Mouse (Mus musculus) kidney, postnatal 0 days (tissue): ENCODE results near the gene Aff1. TPM values are rescaled to one million over a fixed set of nuclear protein-coding genes. Genes with fewer than 3 reads are reported as not detected.

Experiments used
- ATAC-seq: fragments of 200-750 bp; cut with Nextera tagmentation; replicated peaks from 2 replicates; pipeline ENCODE4 v1.8.0; 2017; ENCODE audit warnings: low read depth, moderate number of reproducible peaks, moderate TSS enrichment, moderate library complexity; ENCODE audit not compliant: low FRiP score
- DNase-seq: peaks from one replicate; pipeline ENCODE4 v3.0.0-alpha.2; 2016; ENCODE audit warnings: low spot score
- H3K27ac ChIP-seq: fragments of 300-500 bp; sonication (generic); 2 replicates; pipeline ENCODE4 v1.5.1; 2014; ENCODE audit warnings: mild to moderate bottlenecking
- H3K27me3 ChIP-seq: fragments of 300-500 bp; sonication (generic); 2 replicates; pipeline ENCODE4 v1.6.1; 2014; ENCODE audit warnings: low read length, mixed read lengths; ENCODE audit not compliant: insufficient read depth
- H3K36me3 ChIP-seq: fragments of 300-500 bp; sonication (generic); 2 replicates; pipeline ENCODE4 v1.6.1; 2014; ENCODE audit warnings: low read length, mixed read lengths; ENCODE audit not compliant: insufficient read depth
- H3K4me1 ChIP-seq: fragments of 300-500 bp; sonication (generic); replicated peaks from 2 replicates; pipeline ENCODE4 v1.6.1; 2014; ENCODE audit warnings: antibody characterized with exemption, low read length, mixed read lengths; ENCODE audit not compliant: insufficient read depth
- H3K4me2 ChIP-seq: fragments of 300-500 bp; sonication (generic); 2 replicates; pipeline ENCODE4 v1.6.1; 2014; ENCODE audit warnings: mild to moderate bottlenecking, low read length, moderate library complexity, mixed read lengths
- H3K4me3 ChIP-seq: fragments of 300-500 bp; sonication (generic); replicated peaks from 2 replicates; pipeline ENCODE4 v1.5.1; 2014; ENCODE audit warnings: low read depth, low read length
- H3K9ac ChIP-seq: fragments of 300-500 bp; sonication (generic); 2 replicates; pipeline ENCODE4 v1.6.1; 2014; ENCODE audit warnings: low read depth, low read length
- H3K9me3 ChIP-seq: fragments of 300-500 bp; sonication (generic); replicated peaks from 2 replicates; pipeline ENCODE4 v1.6.1; 2016; ENCODE audit warnings: low read length, inconsistent platforms, mixed read lengths
- CTCF ChIP-seq: IDR thresholded peaks from 2 replicates; pipeline ENCODE4 v1.5.1; 2016; ENCODE audit warnings: antibody characterized with exemption, low read depth, mild to moderate bottlenecking, moderate library complexity
- WGBS: fragments of 180-500 bp; shearing (Covaris S2); extraction: QIAGEN DNeasy Blood & Tissue Kit; methylation state at CpG from one replicate; pipeline ENCODE4 v1.1.7; 2014; 5-methylcytosine and 5-hydroxymethylcytosine counted together
- polyA plus RNA-seq: library from polyadenylated mRNA; unstranded; fragments of >200 nt; fragmentation: Nextera tagmentation; extraction: Ambion mirVana; gene quantifications from 2 replicates; pipeline ENCODE4 v1.2.1, GENCODE M21; 2015

Gene Aff1
- polyA plus RNA-seq, 1 experiment from 2014 or later: 14.3 TPM

DNA sequence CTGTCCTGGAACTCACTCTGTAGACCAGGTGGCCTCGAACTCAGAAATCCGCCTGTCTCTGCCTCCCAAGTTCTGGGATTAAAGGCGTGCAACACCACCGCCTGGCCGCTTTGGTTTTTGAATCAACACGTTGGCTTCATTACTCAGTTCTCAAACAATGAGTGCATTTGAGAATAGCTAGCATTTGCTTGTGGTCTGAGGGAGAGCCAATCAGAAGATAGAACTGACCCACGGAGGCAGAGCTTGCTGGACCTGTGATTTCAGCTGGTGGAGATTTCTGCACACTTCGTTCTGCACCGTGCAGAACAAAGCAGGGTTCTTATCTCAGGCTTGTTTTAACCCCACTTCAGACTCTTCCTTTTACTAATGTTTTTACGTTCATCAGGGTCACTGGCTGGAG, 93.9 kb downstream of the Aff1 start:
- DNase-seq: no peak
- H3K4me2 ChIP-seq: no peak overlapping the region
- no peak overlapping the region for H3K4me3 ChIP-seq
- H3K9me3 ChIP-seq: no peaks in the 10 kb centered on the region
- H3K9ac ChIP-seq: no peak overlapping the region
- peaks cover 19% of the 10 kb centered on the region for H3K4me1 ChIP-seq
- H3K27ac ChIP-seq: no peak overlapping the region
- no peaks in the 10 kb centered on the region for H3K27me3 ChIP-seq
- 85% methylated on average over 10 of the region's 10 CpGs for WGBS
- peaks cover 18% of the 10 kb centered on the region; the same call in 1 of the 2 replicates for H3K36me3 ChIP-seq
- ATAC-seq: no peak
- no peak for TF ChIP-seq CTCF

GRCm38 (mm10) chr5:103788476-103788875, 96.3 kb downstream of the Aff1 start:
- peaks cover 8% of the 10 kb centered on the region; the same call in 1 of the 2 replicates for H3K4me1 ChIP-seq
- no peaks in the 10 kb centered on the region for H3K9me3 ChIP-seq
- H3K4me2 ChIP-seq: no peak overlapping the region
- DNase-seq (no peak), ATAC-seq (no peak)
- no peak for TF ChIP-seq CTCF
- H3K27me3 ChIP-seq: no peaks in the 10 kb centered on the region
- 27% methylated on average over 6 of the region's 6 CpGs for WGBS
- H3K4me3 ChIP-seq: no peak overlapping the region
- H3K27ac ChIP-seq: no peak overlapping the region
- peaks cover 18% of the 10 kb centered on the region; the same call in 1 of the 2 replicates for H3K36me3 ChIP-seq
- H3K9ac ChIP-seq: no peak overlapping the region

DNA sequence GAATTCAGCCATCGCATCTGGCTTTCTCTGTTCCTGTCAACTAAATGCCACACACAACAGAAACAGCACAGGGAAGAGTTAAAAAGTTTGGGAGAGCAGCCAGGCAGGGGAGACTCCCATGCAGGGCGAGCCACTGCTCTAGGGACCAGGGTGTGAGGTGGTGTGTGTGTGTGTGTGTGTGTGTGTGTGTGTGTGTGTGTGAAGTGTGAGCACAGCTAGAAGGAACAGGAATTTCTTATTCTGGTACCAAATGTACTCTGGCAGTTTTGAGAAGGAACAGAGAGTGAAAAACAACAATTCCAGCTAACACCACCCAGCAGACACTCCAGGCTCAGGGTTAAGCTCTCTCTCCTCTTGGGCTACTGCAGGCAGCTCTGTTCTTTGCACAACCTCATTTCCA, 96.8 kb downstream of the Aff1 start:
- Histone ChIP-seq H3K36me3 (peaks cover 17% of the 10 kb centered on the region; the same call in 1 of the 2 replicates), H3K4me2 (no peak overlapping the region), H3K9ac (no peak overlapping the region), H3K4me3 (no peak overlapping the region), H3K4me1 (peaks cover 5% of the 10 kb centered on the region; the same call in 1 of the 2 replicates), H3K27me3 (no peaks in the 10 kb centered on the region), H3K27ac (peak overlapping the region; percentile 19; the same call in 1 of the 2 replicates), H3K9me3 (no peaks in the 10 kb centered on the region)
- 27% methylated on average over 2 of the region's 2 CpGs for WGBS
- ATAC-seq (no peak), DNase-seq (no peak)
- no peak for TF ChIP-seq CTCF

- WGBS: 84% methylated on average over 9 of the region's 9 CpGs
- no peaks in the 10 kb centered on the region for H3K9me3 ChIP-seq
- H3K27me3 ChIP-seq: no peaks in the 10 kb centered on the region
- H3K9ac ChIP-seq: no peak overlapping the region
- H3K4me1 ChIP-seq: peaks cover 5% of the 10 kb centered on the region; the same call in 1 of the 2 replicates
- H3K4me3 ChIP-seq: no peak overlapping the region
- DNase-seq (no peak), ATAC-seq (no peak)
- 0 out of 2 replicates have a peak, but pooled peaks cover 11% of the 10 kb centered on the region for H3K36me3 ChIP-seq
- no peak for TF ChIP-seq CTCF
- H3K27ac ChIP-seq: 0 out of 2 replicates have a peak overlapping the region, but pooled peaks have one; percentile 19
- H3K4me2 ChIP-seq: no peak overlapping the region
Measured at GRCm38 (mm10) chr5:103789619-103790116, 97.5 kb downstream of the Aff1 start.

- no peak overlapping the region for H3K27ac ChIP-seq
- no peak overlapping the region for H3K4me2 ChIP-seq
- DNase-seq: no peak
- WGBS: 83% methylated on average over 7 of the region's 7 CpGs
- H3K4me3 ChIP-seq: no peak overlapping the region
- H3K27me3 ChIP-seq: no peaks in the 10 kb centered on the region
- H3K4me1 ChIP-seq: peaks cover 5% of the 10 kb centered on the region; the same call in 1 of the 2 replicates
- TF ChIP-seq CTCF: no peak
- H3K9me3 ChIP-seq: no peaks in the 10 kb centered on the region
- ATAC-seq: no peak
- H3K9ac ChIP-seq: no peak overlapping the region
- 0 out of 2 replicates have a peak, but pooled peaks cover 5% of the 10 kb centered on the region for H3K36me3 ChIP-seq
Measured at GRCm38 (mm10) chr5:103791741-103792140, 99.6 kb downstream of the Aff1 start.

DNA sequence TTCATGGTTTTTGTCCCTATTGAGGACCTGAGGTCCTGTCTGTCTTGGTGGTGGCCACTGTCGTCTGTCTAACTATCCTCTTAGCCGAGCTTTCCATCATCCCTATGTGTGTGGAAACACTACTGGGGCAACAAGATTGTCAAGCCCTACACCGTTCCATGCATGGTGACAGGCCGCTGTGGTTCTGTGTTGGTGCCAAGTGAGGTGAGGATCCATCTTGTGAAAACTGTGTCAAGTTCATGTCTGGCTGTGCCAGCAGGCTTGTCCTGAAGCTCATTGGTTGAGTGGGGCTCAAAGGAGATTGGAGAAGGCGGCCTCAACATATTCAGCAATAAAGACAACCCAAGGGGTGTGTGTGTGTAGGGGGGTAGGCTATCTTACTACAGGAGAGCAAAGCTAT, 102.9 kb downstream of the Aff1 start:
- no peak overlapping the region for H3K4me3 ChIP-seq
- H3K4me1 ChIP-seq: no peaks in the 10 kb centered on the region
- ATAC-seq: no peak
- H3K27me3 ChIP-seq: no peaks in the 10 kb centered on the region
- 96% methylated on average over 5 of the region's 5 CpGs for whole genome bisulfite sequencing
- no peaks in the 10 kb centered on the region for H3K9me3 ChIP-seq
- H3K4me2 ChIP-seq: no peak overlapping the region
- no peaks in the 10 kb centered on the region for H3K36me3 ChIP-seq
- no peak overlapping the region for H3K27ac ChIP-seq
- TF ChIP-seq CTCF: no peak
- no peak for DNase-seq
- H3K9ac ChIP-seq: no peak overlapping the region

- no peak for DNase-seq
- H3K27ac ChIP-seq: no peak overlapping the region
- no peaks in the 10 kb centered on the region for H3K27me3 ChIP-seq
- TF ChIP-seq CTCF: no peak
- H3K4me3 ChIP-seq: no peak overlapping the region
- H3K4me2 ChIP-seq: no peak overlapping the region
- ATAC-seq: no peak
- WGBS: 76% methylated on average over 3 of the region's 3 CpGs
- H3K36me3 ChIP-seq: no peaks in the 10 kb centered on the region
- no peaks in the 10 kb centered on the region for H3K9me3 ChIP-seq
- H3K9ac ChIP-seq: no peak overlapping the region
- H3K4me1 ChIP-seq: no peaks in the 10 kb centered on the region
Measured at GRCm38 (mm10) chr5:103796035-103796434, 103.9 kb downstream of the Aff1 start.
